Mouse (Mus musculus) retina, embryonic 14.5 days (tissue): ENCODE results near the gene Prkaa1.
A peak's percentile ranks its signal among the peaks of the same experiment; 100 is the strongest.

Source experiments
- DNase-seq: peaks from one replicate; pipeline ENCODE4 v3.0.0-alpha.2; 2015; ENCODE audit warnings: low spot score

The Prkaa1 gene

DNA sequence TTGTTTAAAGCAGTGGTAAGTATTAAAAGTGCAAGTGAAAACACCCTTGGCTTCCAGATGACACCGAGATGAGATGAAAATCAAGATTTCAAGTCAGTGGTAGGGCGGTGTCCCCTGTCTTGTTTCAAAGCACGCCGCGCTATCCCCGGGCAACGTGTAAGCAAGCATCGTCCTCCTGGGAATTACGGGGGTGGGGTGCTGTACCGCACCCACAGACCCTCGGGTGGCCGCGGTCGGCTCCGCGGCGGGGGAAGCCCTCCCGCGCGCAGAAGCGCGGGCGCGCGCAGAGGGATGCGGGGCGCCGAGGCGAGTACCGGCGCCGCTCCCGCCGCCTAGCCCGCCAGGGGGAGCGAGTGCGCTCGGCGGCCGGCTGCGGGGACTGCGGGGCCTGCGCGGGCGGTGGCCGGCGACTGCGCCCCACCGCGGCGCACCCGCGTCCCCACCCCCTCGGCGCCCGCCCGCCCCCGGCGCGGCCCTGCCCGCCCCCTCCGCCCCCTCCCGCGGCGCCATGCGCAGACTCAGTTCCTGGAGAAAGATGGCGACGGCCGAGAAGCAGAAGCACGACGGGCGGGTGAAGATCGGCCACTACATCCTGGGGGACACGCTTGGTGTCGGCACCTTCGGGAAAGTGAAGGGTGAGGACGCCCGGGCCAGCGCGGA, at the start of gene Prkaa1:
Prkaa1 (plus strand) TSS at position 501 of the 660 bp plus-strand sequence.
- peak; percentile 79 for DNase-seq

DNA sequence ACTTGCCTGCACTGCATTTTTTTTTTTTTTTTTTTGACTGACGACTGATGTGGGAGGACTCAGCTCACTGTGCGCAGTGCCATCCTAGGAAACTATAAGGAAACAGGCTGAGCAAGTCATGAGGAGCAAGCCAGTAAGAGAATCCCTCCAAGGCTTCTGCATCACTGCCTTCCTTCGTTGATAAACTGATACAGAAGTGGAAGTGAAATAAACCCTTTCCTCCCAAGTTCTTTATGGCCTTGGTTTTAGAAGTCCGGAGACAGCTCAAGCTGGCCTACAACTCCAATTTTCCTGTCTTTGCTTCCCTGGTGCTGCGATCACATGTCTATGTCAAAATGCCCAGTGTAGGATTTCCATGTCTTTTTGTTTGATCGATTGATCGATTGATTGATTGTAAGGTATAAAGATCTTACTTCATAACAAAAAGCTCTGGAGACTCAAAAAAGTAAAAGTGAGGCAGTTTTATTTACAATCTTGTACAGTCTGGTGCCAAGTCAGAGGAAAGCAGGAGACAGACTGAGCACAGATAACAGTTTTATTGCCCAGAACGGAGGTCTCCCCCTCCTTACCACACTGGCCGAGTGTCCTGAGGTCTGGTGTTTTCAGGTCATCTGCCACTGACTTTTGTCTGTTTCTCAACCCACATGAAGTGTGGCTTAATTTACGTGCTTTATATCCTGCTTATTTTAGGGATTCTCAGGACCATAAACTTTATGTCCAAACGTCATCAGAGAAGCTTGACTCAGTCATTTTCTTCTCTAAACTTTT, 47.9 kb upstream of the Prkaa1 start:
- DNase-seq: no peak

DNA sequence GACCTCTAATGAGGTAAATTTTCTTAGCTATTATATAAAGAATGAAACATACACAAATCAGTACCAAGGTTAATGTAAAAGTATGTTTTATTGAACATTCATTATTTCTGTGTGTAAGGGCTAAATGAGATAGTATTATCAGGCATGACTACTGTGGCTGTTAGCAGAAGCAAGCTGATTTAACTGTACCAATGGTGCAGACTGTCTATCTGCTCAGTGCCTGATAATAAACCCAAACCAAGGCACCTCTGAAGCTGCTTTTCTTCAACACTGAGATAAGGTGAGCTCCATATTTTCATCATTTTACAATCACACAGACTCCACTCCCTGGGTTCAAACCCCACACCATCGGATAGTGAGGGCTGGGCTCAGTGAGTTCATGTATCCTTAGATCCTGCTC, 46.3 kb upstream of the Prkaa1 start:
- DNase-seq: no peak

DNA sequence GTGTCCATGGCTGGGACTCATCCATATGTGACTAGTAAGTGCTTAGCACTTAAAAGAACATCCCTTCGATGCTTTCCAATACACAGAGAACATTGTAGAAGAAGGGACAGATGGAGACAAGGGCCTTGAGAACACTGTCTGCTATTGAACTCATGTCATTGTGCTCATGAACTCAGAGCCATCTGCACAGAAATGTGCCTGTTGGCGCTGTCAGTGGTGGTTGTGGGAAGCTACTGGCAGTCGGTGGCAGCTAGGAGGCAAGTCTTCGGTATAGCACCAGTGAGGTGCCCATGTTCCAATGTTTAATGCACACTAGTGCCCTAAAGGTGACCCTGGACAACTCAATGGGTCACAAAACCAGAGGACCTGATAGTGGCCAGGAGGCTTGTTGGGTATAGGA, 41.3 kb upstream of the Prkaa1 start:
- no peak for DNase-seq

DNA sequence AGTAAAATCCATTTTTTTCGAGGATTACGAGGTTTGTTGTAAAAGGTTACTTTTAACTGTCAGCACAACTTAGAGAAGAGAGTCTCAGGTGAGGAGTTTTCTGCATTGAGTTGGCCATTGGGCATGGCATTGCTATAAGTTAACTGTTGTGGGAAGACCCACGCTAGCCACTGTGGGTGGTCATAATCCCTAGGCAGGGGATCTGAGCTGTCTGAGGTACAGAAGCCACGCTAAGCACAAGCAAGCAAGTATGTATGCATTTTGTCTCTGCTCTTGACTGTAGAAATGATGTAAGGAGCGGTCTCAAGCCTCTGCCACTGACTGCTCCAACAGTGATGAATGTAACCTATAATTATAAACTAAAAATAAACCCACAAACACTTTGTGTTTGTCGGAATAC, 37.8 kb upstream of the Prkaa1 start:
- no peak for DNase-seq

DNA sequence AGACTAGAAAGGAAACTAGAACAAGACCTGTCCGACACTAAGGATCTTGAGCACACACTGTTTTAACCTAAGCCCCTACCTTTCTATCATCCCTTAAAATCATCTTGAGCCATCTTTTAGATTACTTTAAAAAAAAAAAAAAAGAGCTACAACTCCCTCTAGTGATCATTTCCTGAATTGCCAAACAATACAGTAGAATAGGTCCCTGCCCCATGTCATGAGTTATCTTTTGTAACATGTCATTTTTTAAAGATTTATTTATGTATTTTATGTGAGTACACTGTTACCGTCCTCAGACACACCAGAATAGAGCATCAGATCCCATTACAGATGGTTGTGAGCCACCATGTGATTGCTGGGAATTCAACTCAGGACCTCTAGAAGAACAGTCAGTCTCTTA, 37.4 kb upstream of the Prkaa1 start:
- DNase-seq: peak; percentile 71

DNA sequence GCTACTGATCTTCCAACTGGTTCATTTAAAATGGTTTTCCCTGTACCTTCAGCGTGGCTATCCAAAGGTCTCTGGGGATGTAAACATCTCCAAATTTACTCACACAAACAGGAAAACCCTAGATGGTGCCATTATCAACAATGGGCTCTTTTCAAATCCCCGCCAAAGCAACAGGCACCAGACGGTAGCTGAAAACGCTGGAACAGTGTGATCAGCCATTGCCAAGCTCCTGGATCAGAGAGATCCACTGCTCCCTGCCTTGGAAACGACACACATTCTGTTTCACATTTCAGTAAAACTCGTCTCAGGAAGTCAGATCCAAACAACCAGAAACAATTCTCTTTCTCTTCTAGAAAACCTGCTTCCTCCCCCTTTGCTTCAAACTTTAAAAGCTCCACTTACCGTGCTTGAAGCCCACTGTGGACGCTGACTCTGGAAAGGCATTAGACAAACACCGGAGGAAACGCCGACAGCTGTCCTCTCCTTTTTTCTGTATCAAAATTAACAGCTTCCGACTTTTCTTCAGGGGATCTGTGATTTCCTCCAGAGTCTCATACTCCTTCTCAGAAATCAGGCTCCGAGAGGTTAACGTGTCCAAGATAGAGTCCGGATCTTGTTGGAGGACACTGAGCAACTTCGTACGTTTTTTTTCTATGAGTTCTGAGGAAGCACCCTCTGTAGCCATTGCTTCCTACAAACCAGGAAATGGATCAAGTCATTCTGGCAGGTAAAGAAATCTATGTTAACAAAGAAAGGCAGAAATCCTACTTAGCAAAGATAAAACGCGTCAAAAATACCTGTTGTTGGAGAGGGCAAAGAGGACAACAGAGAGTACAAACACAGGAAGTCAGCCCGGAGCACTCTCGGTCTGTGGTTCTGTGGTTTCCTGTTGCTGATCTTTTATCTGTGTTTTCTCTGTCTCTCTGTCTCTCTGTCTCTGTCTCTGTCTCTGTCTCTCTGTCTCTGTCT, 35.7 kb upstream of the Prkaa1 start, which contains the start of gene Card6:
Card6 (minus strand) TSS at position 854 of the 969 bp plus-strand sequence.
- DNase-seq: no peak

DNA sequence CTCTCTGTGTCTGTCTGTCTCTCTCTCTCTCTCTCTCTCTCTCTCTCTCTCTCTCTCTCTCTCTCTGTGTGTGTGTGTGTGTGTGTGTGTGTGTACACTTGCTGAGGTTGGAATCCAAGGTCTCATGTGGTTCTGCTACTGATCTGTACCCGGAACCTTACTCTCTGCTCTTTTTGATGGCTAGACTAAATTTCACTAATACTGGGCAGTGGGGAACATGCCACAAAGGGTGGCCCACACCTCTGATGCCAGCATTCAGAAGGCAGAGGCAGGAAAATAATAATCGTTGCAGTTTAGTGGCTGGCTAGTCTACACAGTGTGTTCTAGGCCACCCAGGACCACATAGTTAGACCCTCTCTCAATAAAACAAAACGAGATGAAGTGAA, 35.0 kb upstream of the Prkaa1 start:
- no peak for DNase-seq

DNA sequence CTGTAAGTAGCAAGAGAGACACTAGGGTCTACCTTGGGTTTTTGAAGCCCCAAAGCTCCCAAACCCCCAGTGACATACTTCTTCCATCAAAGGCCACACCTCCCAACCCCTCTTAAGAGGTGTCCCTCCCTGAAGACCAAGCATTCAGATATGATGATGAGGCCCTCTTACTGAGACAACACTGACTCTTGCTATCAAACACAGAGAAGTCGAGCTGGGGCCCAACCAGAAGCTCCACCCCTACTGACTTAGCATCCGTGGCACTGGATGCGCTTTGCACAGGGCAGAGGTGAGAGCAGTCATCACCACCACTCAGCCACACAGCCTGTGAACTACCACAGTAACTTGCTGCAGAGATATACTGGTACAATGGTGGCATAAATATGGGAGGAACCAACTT, 31.0 kb upstream of the Prkaa1 start:
- no peak for DNase-seq

DNA sequence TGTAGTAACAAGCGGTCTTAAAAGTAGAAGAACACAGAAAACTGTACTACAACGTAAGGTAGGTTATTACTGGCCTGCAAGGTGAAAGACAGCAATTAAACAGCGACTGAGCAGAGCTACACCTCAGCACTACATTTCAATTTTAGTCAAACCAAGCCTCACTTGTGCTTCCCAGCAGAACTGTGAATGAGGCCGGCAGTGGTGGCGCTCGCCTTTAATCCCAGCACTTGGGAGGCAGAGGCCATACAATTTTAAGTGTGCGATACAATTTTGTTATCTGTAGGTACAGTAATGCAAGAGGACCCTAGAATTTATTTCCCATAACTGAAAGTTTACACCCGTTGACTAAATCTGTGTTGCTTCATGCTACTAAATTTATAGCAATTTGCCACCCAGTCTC, 28.5 kb upstream of the Prkaa1 start:
- no peak for DNase-seq

DNA sequence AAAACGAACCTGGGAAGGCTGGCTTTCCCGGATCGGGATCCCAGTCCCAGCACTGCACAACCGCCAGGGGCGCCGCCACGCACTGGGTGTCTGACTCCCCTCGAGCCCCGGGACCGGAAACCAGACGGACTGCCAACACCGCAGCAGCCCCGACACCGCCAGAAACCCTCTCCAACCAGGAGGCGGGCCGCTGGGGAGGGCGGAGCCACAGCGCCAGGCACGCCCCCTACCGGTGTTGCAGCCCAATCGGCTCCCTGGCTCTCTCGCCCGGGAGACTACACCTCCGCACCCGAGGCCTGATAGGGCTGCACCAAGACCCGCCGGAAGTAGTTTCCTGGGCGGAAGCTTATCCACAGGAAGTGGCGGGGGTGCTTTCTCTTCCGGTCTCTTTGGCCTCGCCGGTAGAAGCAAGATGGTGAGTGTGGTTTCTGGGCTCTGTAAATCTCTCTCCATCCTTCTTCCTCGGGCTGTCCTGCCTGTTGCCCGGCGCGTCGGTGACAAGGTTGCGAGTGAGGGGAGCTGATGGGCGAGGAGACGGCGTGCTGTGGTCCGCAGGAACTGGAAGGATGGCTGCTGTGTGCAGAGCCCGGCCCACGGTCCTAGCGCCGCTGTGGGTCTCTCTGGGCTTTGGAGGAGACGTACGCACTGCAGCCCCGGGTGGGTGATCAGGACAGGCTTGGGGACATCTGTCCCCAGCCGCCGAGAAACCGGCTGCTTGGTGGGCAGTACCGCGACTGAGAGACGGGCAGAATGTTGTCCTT, 27.2 kb upstream of the Prkaa1 start, which contains the start of gene Rpl37:
Rpl37 (plus strand) TSS at position 376 of the 761 bp plus-strand sequence.
- peak; percentile 99 for DNase-seq

DNA sequence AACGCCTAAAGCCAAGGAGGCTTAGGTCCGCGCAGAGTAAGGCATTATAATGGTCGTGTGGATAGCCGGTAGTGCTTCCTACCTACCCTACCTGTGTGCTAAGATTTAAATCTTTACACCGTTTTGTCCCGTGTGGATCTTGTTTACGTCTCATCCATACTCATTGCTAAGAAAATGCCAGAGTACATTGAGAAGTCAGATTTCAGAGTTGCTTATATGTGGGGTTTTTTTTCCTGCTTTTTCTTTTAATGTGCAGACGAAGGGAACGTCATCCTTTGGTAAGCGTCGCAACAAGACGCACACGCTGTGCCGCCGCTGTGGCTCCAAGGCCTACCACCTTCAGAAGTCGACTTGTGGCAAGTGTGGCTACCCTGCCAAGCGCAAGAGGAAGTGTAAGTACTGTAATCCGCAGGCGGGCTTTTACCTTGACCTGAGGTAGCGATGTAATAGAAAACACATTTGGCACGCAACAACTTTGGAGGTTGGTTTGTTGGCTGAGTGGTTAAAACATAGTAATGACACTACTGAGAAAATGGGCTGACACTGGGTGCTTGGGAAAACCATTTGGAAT, 26.5 kb upstream of the Prkaa1 start:
- no peak for DNase-seq

DNA sequence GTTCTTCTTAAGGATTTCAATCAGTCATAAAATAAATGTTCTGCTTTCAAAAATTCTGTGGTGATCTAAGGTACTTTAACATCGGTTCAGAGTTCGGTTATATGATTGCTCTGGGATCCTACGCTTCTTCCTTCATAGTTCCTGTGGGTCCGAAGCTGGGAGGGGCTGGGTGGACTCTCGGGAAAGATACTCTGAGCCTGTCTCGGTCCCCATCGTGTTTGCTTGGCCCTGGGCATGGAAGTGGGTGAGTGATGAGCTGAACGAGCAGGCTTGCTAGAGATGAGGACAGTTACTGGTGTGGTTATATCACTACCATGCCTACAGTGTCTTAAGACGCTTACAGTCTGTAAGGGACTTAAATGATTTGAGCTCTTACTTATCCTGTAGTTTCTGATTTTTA, 25.0 kb upstream of the Prkaa1 start:
- DNase-seq: no peak

DNA sequence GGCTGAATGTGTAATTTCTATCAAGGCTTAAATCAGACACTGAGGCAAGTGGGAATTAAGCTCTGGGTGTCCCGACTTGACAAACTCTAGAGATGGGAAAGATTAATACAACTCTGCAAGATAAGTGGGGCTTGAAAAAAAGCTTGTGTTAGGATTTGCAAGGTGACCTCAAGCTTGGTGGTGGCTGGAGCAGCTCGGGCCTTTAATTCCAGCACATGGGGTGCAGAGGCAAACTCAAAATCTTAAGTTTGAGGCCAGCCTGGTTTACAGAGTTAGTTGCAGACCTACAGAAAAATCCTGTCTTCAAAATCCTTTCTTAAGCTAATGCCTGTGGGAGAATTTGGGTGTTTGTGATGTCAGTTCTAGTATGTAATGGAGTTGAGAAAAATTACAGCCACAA, 24.5 kb upstream of the Prkaa1 start:
- DNase-seq: no peak

DNA sequence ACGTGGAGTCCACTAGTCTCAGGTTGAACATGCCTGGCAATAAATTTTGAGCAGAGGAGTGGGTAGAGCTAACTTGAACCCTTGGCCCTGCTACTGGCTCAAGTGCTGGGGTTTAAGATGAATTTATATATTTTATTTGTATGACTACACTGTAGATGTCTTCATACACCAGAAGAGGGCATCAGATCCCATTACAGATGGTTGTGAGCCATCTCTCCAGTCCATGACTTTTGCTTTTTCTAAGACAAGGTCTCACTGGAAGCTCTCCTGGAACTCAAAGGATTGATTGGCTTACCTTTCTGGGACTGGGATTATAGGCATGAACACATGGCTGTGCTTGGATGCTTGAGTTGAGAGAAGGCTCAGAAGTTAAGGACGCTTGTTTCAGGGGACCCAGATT, 24.0 kb upstream of the Prkaa1 start:
- DNase-seq: no peak

DNA sequence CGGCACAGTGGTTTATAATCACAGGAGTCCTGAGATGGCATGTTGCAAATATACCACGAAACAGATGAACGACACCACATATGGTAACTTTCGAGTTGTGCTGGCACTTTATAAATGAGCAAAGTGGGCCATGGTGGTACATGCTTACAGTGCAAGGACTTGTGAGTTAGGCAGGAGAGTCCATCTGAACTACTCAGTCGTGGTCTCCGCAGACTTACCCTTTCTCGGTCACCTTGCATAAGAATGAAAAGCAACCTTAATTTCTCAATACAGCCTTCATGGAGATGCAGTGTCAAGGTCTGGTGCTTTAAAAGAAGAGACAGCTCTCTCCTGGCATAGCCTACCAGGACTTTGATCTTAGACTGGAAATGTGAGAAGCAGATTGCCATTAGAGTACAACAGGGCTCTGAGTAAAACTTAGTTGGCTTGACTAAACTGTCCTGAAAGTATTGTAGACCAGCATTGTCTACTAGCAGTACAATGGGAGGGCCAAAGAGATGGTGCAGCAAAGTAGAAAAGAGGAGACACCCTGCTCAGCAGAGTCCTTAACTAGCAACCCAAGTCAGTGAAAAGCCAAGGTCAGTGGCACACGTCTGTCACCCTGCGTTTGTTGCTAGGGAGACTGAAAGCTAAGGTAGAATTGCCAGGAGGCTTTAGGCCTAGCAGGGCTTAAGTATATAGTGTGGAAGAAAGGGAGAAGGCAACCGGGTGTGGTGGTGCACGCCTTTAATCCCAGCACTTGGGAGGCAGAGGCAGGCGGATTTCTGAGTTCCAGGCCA, 21.9 kb upstream of the Prkaa1 start:
- no peak for DNase-seq

DNA sequence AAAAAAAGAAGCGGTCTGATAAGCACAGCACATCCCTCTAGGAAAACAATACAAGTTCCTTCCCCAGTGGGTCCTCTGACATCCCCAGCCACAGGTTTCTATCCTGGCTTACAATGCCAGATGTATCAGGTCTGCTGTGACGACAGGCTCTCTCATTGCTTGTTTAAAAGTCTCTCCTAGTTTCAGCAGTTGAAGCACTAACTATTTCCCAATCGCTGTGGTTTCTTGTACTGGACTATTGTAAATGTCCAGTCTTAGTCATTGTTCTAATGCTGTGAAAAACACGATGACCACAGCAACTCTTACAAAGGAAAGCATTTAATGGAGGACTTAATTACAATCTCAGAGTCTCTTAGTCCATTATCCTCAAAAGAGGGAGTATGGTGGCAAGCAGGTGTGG, 17.2 kb upstream of the Prkaa1 start:
- DNase-seq: no peak

DNA sequence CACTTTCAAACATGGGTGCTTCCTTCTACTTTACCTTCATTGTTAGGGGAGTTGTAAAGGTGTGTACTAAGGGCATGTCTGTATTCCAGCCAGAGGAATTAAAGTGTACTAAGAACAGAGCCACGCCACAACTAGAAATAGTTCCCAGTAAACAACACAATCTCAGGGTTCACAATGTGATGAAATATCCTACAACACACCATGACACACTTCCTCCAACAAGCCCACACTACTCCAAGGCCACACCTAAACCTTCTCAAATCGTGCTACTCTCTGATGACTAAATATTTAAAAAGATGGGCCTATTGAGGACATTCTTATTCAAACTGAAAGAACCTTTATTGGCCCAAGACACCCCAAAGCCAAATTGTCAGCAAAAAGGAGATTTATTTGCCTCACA, 16.2 kb upstream of the Prkaa1 start:
- DNase-seq: no peak

DNA sequence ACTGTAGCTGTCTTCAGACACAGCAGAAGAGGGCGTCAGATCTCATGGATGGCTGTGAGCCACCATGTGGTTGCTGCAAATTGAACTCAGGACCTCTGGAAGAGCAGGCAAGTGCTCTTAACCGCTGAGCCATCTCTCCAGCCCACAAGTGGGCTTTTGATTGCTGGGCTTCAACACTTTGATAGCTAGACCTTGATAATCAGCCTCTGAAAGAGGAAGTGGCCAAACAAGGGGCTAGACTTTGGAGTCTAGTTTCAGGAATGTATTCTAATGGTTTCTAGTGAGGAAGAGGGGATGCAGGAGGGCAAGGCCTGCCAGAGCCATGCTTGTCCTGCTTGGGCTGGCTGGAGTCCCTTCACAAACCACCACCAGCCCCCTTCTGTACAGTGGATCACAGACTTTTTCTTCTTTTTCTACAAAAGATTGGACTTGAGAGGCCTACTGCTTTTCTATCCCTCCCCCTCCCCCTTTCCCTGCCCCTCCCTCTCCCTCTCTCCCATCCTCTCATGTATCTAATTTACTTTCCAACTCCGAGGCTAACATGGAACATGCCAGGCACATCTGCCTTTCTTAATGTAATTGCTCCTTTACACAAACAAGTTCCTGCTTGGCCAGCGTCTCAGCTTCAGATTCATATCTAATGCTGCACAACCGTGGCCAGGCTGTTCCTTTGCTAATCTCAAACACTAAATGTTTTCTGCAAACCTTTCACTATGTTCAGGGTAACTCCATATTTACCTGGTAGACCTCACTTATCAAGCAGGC, 15.3 kb upstream of the Prkaa1 start:
- no peak for DNase-seq
